In genomic region chr5:33528971-33529670, GRCm38 (mm10) we compare ENCODE assay signal across 15 mouse cellular contexts.
DNase-seq lines count a peak whose midpoint lies in the region; ATAC-seq and TF ChIP-seq lines count a peak whose summit lies in the region.
"Had no signal": no experiment of that assay in that cellular context is flagged by ENCODE, and none has a peak within 500 bp of the region (broad histone marks: within the 10 kb centered on the region; RNA-seq: fewer than 3 reads in every experiment).

No protein-coding gene starts in this region.

- H3K4me3 ChIP-seq in heart, embryonic 11.5 days (ENCODE audit: low read depth, low read length), result no peak overlapping the region
- H3K4me3 ChIP-seq in embryonic facial prominence, embryonic 10.5 days, result no peak overlapping the region
- peak overlapping the region; percentile 0 to 34; a peak in 3 of 4 replicates for H3K4me3 ChIP-seq in liver, embryonic 14.5 days (ENCODE audit: insufficient read depth in 1 of 2, low read depth in 2 of 2, low read length in 2 of 2)
- H3K4me3 ChIP-seq: embryonic facial prominence, embryonic 15.5 days; limb, embryonic 13.5 days; midbrain, embryonic 12.5 days; neural tube, embryonic 12.5 days had no signal

- TF ChIP-seq CTCF in liver, embryonic 14.5 days (IDR thresholded peaks at IDR 0.05; ENCODE audit: low read depth), result no peak

- DNase-seq in heart, adult 11 months, result no peak
- peak; percentile 3 for DNase-seq in 416B (ENCODE audit: low read depth)
- no peak for DNase-seq in embryonic facial prominence, embryonic 10.5 days (ENCODE audit: low spot score)
- peak; percentile 45 to 48 (median 47) for DNase-seq in liver, embryonic 14.5 days (ENCODE audit: low read depth in 3 of 3, low spot score in 3 of 3)
- DNase-seq in urinary bladder, adult 18-20 months (ENCODE audit: low spot score in 2 of 2), result no peak
- DNase-seq in ovary, postnatal 14 days (ENCODE audit: low spot score), result no peak
- DNase-seq in cerebellum, postnatal 25 days, result no peak
- DNase-seq: forebrain, postnatal 0 days; gastrocnemius, postnatal 10 days; heart, postnatal 14 days had no signal

- peak; percentile 62 for TF ChIP-seq EP300 in liver, embryonic 14.5 days (IDR thresholded peaks at IDR 0.05; ENCODE audit: low read depth)

- peaks cover 12% of the 10 kb centered on the region for H3K4me1 ChIP-seq in heart, embryonic 11.5 days (ENCODE audit: control insufficient read depth, insufficient read depth, low read length)
- peaks cover 29% of the 10 kb centered on the region for H3K4me1 ChIP-seq in embryonic facial prominence, embryonic 10.5 days
- peaks cover 16% of the 10 kb centered on the region in 2 experiments for H3K4me1 ChIP-seq in liver, embryonic 14.5 days (replicated peaks; ENCODE audit: control insufficient read depth in 2 of 2, insufficient read depth in 2 of 2, low read length in 1 of 2)
- H3K4me1 ChIP-seq: embryonic facial prominence, embryonic 15.5 days had no signal

- no peaks in the 10 kb centered on the region for H3K36me3 ChIP-seq in heart, embryonic 11.5 days (ENCODE audit: control insufficient read depth, insufficient read depth, low read length)
- H3K36me3 ChIP-seq in embryonic facial prominence, embryonic 10.5 days (replicated peaks), result no peaks in the 10 kb centered on the region
- H3K36me3 ChIP-seq in liver, embryonic 14.5 days (replicated peaks; ENCODE audit: control insufficient read depth, insufficient read depth, low read depth), result no peaks in the 10 kb centered on the region
- H3K36me3 ChIP-seq: embryonic facial prominence, embryonic 15.5 days; limb, embryonic 13.5 days; midbrain, embryonic 12.5 days; neural tube, embryonic 12.5 days had no signal

- H3K9me3 ChIP-seq in heart, embryonic 11.5 days (replicated peaks; ENCODE audit: control insufficient read depth, low read length), result no peaks in the 10 kb centered on the region; the same call in 1 of the 2 replicates
- no peaks in the 10 kb centered on the region for H3K9me3 ChIP-seq in embryonic facial prominence, embryonic 10.5 days
- no peaks in the 10 kb centered on the region for H3K9me3 ChIP-seq in liver, embryonic 14.5 days (ENCODE audit: control insufficient read depth, low read length)
- H3K9me3 ChIP-seq: embryonic facial prominence, embryonic 15.5 days; limb, embryonic 13.5 days; midbrain, embryonic 12.5 days; neural tube, embryonic 12.5 days had no signal

- WGBS in heart, embryonic 11.5 days (ENCODE audit: insufficient replicate concordance), result 24% methylated on average over 14 of the region's 14 CpGs
- WGBS in embryonic facial prominence, embryonic 10.5 days, result 66% methylated on average over 14 of the region's 14 CpGs
- WGBS in liver, embryonic 14.5 days (ENCODE audit: insufficient replicate concordance), result 26% methylated on average over 14 of the region's 14 CpGs

- H3K27me3 ChIP-seq in heart, embryonic 11.5 days (ENCODE audit: control insufficient read depth, insufficient read depth, low read length), result peaks cover 17% of the 10 kb centered on the region
- peaks cover 71% of the 10 kb centered on the region for H3K27me3 ChIP-seq in embryonic facial prominence, embryonic 10.5 days (replicated peaks; ENCODE audit: low read depth, poor library complexity, severe bottlenecking)
- H3K27me3 ChIP-seq in liver, embryonic 14.5 days (ENCODE audit: control insufficient read depth, insufficient read depth, low read length), result peaks cover 11% of the 10 kb centered on the region

- H3K27ac ChIP-seq in heart, embryonic 11.5 days (ENCODE audit: low read depth, low read length), result no peak overlapping the region
- H3K27ac ChIP-seq in embryonic facial prominence, embryonic 10.5 days (replicated peaks), result 0 out of 2 replicates have a peak overlapping the region, but pooled peaks have one; percentile 15
- H3K27ac ChIP-seq in liver, embryonic 14.5 days, result no peak overlapping the region; the same call in 1 of the 2 replicates
- H3K27ac ChIP-seq: embryonic facial prominence, embryonic 15.5 days; limb, embryonic 13.5 days; midbrain, embryonic 12.5 days; neural tube, embryonic 12.5 days had no signal

- no peak for ATAC-seq in heart, embryonic 11.5 days (replicated peaks; ENCODE audit: insufficient number of reproducible peaks, low FRiP score, low TSS enrichment)
- peak; percentile 96 for ATAC-seq in liver, embryonic 14.5 days (ENCODE audit: insufficient read depth)
- ATAC-seq: forebrain, postnatal 0 days had no signal

- no peak overlapping the region for H3K9ac ChIP-seq in heart, embryonic 11.5 days (ENCODE audit: low read depth, low read length)
- peak overlapping the region; percentile 32 for H3K9ac ChIP-seq in liver, embryonic 14.5 days (replicated peaks)
- H3K9ac ChIP-seq: embryonic facial prominence, embryonic 15.5 days; forebrain, postnatal 0 days; limb, embryonic 13.5 days; midbrain, embryonic 12.5 days; neural tube, embryonic 12.5 days had no signal

- H3K4me2 ChIP-seq in heart, embryonic 11.5 days, result peak overlapping the region; percentile 11
- peak overlapping the region; percentile 67 for H3K4me2 ChIP-seq in liver, embryonic 14.5 days (ENCODE audit: low read depth)
- H3K4me2 ChIP-seq: embryonic facial prominence, embryonic 15.5 days; midbrain, embryonic 12.5 days; neural tube, embryonic 12.5 days had no signal

Comparison
In these comparisons a context has a peak if more than half of its experiments do, and no peak if none do; other contexts are left out.
1. H3K4me3 ChIP-seq: peak in liver, embryonic 14.5 days (2 of 2); none in heart, embryonic 11.5 days (single experiment) and embryonic facial prominence, embryonic 10.5 days (single experiment).
2. DNase-seq: peak in 416B (single experiment) and liver, embryonic 14.5 days (3 of 3); none in heart, adult 11 months (single experiment), embryonic facial prominence, embryonic 10.5 days (single experiment), urinary bladder, adult 18-20 months (0 of 2), ovary, postnatal 14 days (single experiment) and cerebellum, postnatal 25 days (0 of 2).